Mouse (Mus musculus): ENCODE data around the gene P3h4.

Gene P3h4

DNA sequence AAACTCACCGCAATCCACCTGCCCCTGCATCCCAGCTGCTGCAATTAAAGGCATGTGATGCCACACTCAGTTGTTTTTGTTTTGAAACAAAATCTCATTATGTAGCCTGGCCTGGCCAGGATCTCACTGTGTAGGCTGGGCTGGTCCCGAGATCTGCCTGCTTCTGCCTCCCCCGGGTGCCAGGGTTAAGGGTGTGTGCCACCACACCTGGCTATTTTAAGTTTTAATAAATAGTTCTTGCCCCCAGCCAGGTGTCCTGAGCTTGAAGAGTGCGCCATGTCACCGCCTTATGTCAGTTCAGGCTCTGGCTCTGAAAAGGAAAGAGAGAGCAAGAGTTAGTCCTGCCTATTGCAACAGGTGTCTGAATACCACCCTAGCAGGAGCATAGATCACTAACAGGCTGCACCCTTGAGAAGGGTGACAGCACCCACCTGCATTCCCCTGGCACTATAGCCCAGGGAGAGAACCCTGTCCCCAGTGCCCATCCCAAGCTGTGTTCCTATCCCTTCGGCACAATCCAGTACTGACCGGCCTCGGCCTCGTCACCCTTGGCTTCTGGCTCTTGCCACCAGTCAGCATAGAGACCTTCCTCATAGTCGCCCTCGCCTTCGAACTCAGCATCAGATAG lies 5.7 kb downstream of the P3h4 start:
- DNase-seq (ENCODE audit: low spot score in 2 of 2): no peak

DNA sequence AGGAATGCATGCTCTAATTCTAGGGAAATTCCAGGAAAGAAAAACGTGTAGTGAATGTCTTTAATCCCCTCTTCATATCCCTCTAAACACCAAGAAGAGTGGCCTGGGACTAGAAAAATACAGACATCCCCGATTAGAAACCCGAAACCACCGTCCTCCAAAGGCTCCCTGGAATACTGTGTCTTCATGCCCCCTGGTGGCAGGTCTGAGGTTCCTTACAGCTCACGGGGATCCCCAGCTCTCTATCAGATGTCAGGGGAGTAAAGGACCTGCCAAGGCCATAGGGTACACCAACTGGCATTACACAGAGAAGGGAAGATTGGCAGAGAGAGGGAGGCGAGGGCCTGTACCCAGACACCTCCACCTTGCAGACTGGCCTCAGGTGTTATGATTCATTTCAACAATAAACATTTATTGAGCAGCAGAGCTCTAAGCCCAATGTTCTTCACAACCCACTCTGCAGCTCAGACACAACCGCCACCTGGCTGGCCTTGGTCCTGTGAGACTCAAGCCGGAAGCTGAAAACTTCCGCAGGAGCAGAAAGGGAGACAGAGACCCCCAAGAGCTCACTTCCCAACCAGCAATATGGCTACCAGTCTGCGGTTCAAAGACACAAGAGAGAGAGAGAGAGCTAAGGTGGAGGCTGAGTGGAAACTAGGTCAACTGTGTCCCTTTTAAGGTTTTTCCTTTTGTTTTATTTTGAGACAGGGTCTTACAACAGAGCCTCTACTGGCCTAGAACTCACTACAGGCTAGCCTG lies 6.4 kb downstream of the P3h4 start:
- peak in 1 of 2 experiments; percentile 56 for DNase-seq (ENCODE audit: low spot score in 2 of 2)

DNA sequence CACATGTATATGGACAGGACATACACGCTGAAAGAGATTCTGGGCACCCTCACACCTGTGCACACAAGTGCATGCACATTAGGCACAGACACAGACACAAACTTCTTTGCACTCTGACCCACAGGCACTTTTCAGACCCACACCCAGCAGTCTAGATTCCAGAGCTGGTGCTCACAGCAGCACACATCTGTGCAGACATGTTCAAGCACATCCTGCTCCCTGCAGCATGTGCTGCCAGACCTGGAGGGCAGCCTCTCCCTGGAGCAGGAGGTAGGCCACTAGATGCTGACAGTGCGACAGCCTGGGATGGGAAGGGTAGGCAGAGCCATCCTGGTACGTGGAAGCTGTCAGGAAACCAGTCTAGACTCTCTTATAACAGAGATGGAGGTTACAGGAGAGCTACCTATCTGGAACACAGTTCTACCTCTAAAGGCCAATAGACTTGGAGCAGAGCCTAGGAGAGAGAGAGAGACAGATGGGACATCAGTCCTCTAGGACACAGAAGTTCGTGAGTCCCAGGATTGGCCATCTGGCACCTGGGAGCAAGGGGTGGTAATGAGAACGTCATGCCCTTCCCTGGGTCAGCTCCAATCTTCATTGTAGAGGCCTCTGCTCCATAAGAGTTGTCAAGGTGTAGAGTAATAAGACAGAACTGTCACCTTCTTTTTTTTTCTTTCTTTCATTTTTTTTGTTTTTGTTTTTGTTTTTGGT lies 7.5 kb downstream of the P3h4 start:
- no peak for DNase-seq (ENCODE audit: low spot score in 2 of 2)

DNA sequence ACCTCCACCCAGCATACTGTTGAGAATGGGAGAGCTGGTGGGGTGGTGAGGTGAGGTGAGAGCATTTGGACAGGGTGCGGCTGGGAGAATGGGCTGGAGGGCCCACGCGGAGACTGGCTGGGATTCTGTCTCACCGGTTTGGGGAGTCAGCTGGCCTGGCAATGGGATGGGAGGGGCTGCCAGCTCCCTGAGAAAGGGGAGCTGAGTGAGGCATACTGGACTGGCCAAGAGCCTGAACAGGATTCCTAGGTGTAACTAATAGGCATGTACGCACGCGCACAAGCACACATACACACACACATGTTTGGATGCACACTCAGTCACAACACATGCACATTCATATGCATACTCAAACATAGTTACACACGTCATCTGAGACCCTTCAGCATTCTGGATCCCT lies 8.4 kb downstream of the P3h4 start:
- DNase-seq (ENCODE audit: low spot score in 2 of 2): no peak

DNA sequence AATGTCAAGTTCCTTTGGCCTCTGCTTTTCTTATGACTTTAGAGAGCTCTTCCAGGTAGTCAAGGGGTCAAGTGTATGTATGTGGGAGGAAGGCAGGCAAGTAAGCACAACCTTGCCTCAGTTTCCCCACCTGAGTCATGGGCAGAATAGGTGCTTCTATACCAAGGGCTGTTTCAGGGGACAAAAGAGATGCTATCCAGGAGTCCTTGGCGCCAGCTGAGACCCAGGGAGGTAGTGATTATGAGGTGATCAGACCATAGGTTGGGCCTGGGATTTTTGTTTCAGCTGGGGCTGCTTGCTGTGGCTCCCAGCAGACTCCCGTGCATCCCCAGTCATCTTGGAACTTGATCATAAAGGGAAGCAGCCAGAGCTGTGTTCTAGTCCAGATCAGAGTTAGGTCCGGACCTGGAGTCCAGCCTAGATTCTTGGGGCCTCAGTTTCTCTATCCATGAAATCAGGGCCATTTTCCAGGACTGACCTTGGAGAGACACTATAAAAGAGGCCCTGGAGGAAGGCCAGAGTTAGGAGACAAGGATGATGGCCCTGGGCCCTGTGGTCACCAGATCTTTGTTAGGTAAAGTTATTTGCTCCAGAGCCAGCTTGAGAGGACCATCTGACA lies 10.1 kb downstream of the P3h4 start:
- no peak for DNase-seq (ENCODE audit: low spot score in 2 of 2)

DNA sequence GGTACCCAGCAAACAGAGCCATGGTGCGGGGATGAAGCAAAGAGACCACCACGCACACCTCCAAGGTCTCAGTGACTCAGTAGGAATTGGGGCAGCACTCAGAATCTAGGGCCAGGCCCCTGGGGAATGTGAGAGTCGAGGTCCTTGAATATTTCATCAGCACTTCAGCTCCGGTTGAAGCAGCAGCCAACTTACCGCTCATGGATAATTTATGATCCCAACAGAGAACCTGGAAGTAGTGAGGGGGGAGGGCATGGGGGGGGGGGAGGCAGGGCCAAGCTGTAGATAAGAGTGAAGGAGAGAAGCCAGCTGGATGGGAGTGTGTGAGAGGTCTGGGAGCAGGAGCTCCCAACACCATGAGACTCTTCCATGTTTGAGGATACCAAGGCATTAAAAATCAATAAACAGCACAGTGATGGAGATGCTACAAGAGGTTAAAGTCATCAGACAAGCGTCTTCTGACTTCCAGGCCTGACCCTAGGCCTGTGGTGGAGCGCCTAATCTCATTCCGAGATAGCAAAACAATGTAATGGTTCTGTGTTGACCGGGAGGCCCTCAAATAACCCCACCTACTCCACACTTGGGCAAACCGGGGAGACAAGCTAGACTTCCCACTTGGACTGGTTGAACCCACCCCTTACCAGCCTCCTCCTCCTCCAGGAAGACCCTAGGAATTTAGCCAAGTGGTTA lies 11.0 kb downstream of the P3h4 start:
- DNase-seq (ENCODE audit: low spot score in 2 of 2): no peak

DNA sequence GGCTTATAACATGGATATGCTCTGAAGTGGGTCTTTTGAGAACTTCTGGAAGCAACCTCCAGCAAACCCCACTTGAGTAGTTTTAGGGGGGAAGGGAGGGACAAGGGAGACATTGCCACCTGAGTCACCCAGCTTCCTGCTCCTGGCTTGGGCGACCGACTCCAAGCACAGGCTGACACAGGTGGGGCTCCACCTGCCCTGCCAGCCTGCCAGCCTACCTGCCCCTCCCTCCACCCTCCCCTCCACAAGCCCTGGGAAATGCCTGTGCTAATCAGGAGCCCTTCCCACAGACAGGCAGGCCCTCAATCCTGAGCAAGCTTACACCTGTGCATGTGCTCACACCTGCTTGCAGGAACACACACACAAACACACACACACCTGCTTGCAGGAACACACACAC lies 12.0 kb downstream of the P3h4 start:
- DNase-seq (ENCODE audit: low spot score in 2 of 2): no peak

DNA sequence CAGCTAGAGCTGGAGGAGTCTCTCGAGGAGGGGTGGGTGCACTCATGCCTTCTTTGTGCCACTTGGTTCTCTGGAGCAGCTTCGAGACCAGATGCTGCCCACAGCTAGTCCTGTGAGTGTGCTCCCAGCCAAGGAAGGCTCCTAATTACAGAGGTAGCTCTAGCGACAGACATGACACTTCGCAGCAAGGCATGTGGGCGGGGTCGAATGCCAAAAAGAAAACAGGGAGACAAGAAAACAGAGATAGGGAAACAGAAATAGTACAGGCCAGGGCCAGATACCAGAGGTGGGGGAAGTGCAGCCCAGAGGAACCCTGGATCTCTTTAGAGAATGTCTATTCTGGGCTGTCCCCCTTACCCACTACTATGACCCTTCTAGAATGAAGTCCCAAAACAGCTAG lies 12.4 kb downstream of the P3h4 start:
- DNase-seq (ENCODE audit: low spot score in 2 of 2): no peak

DNA sequence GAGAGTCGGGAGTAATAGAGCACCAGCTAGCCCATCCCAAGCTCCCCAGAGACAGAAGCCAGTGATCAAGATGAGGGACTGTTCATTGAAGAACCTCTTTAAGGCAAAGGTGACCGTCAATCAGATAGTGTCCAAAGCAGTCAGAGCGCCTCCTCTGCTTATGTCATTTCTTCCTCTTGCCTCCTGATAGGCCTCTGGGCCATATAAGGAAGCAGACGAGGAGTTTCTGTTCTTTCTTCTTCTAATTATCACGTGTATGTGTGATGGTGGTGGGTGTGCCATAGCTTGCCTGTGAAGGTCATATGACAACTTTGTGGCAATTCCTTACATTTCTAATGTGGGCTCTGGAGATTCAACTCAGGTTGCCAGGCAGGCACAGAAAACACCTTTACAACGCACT lies 13.8 kb downstream of the P3h4 start:
- DNase-seq (ENCODE audit: low spot score in 2 of 2): no peak

DNA sequence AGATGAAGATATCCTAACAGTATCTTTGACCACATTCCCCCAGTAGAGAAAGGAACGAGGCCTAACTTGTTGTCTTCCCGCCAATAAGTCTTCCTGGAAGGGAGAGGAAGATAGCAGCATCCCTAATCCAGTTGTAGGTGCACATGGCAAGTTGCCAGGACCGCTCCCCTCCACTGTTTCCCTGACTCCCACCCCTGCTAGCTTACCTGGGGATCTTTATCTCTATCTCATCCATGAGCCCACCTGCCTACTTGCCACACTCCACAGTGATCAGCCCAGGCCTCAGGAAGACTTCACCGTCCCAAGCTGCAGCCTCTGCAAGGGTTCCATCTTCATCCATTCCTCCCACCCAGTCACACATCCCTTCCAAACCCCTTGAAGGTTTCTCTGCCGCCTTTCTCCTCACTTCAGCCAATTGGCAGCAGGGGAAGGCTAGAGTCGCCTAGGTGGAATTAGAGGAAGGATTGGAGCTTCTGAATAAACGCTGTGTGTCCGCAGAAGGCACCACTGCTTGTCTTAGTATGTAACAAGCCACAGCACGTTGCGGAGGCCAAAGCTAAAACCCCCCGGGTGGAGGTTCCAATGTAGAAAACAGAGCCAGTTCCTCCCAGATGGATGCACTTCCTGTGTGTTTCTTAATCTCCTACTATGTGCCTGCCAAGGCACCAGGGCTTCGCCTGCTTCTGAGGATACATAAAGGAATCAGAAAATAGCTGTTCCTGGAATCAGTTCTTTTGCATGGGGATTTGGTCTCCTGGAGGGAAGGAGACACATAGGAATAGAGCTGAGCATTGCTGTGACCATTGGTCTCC lies 14.7 kb downstream of the P3h4 start:
- DNase-seq (ENCODE audit: low spot score in 2 of 2): no peak

DNA sequence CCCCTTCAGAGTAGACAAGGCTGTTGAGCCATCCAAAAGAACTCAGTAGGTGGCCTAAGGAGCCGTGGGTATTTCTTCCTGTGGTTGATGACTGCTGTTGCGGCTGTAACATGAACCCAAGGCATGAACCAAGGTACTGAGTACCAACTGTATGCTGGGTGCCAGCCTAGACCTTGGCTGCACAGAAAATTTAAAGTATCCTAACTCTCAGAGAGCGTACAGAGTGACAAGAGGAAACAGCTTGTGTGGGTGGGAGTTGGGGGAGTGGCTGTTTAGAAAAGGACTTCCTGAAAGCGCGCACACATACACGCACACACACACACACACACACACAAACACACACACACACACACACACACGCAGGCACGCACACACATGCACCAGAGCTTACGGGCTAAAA lies 15.3 kb downstream of the P3h4 start:
- no peak for DNase-seq (ENCODE audit: low spot score in 2 of 2)

DNA sequence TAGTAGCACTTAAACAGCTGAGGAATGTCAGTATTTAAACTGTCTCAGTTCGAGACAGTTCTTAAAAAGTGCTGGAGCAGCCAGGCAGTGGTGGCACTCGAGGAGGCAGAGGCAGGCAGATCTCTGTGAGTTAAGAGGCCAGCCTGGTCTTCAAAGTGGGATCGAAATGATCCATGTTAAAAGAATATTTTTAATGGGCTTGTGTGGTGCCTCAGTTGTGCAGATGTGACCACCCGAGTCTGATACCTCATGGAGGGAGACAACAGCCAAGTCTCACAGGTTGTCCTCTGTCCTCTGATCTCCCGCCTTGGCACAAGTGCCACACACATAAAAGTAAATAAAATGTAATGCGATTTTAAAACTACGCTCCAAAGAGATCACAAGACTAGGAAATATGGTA lies 16.1 kb downstream of the P3h4 start:
- DNase-seq (ENCODE audit: low spot score in 2 of 2): no peak

DNA sequence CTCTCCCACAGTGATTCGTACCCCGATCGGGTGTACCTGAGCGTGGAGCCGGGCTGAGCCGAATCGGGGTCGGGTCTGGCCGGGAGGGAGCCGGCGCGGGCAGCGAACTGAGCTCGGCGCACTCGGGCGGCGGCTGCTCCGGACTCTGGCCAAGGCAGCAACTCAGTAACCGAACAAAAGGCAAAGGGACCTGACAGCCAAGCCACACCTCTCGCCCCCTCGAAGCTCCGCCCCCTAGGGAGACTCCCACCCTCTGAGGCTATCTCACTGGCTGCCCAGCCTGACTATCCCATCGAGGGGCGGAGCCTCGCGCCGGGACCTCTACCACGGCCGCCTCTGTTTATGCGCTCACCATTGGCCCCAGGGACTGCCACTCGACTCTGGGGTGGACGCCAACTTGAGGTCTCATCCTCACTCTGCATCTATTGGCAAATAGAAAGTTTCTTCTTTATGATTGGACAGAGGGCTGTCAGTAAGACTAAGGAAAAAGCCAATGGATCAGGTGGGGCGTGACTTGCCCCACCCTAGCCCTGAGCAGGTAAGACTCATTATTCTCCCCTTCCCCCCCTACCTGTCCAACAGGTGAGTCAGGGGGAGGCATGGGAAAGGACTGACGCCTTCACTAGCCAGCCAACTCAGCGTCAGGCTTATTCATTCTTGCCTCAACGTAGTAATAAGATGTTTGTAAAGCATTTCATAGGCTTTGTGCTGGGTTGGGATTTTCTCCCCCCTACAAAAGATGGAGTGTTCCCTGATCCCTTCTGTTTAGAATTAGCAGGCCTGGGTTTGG lies 16.8 kb downstream of the P3h4 start, which contains the start of gene Jup:
Gene Jup (minus strand): TSS at position 164 of the 790 bp plus-strand sequence.
- peak; percentile 99 for DNase-seq (ENCODE audit: low spot score in 2 of 2)

DNA sequence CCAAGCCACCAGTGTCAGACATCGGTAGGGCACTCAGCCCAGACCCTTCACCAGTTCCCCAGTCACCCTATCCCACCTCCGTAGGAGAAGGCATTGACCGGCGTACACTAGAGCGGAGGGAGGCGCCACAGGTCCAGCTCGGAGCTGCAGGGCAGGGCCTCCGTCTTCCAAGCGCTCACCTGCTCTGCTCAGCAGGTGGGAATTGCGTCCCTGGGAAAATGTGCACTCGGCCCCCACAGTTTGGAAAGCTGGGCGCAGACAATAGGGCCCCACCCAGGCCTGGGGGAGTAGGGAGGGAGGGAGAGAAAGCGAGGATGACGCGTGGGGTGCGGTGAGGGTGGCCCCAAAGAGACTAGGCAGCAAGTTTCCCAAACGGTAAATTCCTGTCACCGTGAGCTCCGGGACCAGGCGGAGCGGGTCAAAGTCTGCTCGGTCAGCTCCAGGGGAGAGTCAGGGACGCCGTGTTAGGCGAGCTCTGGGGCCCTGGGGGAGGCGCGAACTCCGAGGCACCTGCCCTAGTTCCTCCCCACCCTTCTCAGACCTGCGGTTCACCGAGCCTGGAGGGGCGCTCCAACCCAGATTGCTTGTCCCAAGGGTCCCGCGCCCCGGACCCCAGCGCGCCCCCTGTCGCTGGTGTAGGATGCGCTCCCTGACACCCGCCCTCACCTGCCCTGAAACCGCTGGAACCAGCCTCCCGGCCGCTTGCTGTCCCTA lies 17.6 kb downstream of the P3h4 start:
- DNase-seq (ENCODE audit: low spot score in 2 of 2): peak in 1 of 2 experiments; percentile 29

DNA sequence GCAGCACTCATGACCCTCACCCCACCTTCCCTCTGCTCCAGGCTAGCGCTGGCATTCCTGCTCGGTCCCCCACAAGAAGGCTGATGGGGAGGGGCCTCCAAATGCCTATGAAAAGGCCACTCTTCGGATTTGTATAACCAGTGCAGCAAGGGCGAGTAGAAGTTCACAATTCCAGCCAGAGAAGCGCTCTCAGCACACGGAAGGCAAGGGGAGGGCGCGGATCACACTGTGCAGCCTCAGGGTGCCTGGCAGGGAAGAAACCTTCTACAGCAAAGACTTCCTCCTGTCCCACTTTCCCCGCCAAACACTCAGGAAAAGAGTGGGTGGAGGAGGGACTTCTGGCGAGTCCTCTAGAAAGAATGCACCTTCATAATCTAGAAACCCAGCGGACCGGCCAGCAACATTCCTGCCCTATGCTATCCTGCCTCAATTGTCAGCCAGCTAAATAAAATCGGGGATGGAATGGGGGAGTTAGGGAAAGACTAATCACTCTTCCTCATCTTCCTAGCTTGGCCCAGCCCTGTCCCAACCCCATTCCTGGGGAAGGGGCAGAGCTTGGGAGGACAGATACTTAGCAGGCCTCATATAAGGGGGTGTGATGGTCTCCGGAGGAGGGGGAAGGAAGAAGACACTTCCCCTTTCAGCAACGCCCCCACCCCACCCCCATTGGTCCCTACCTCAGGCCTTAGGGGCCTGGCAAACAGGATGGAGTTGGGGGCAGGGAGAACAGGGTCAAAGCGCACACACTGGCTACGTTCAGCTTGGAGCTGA lies 18.6 kb downstream of the P3h4 start:
- DNase-seq (ENCODE audit: low spot score in 2 of 2): no peak

DNA sequence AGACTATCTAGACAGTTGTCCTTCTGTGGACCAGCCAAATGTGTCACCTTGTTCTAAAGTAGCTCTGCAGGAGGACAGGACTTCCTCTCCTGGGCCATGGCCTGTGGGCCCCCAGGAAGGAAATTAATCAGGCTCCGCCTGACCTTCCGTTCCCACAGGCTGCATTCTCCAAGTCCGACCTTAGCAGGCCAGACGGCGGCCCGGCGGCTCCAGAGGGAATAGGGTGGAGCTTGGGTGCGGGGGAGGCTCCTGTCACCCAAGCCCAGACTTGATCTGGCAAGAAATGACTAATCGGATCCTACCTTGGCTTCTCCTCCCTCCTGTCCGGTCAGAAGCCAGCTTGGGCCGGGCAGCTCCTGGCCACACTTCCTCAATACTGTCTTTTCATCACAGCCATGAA lies 19.4 kb downstream of the P3h4 start:
- DNase-seq (ENCODE audit: low spot score in 2 of 2): no peak

DNA sequence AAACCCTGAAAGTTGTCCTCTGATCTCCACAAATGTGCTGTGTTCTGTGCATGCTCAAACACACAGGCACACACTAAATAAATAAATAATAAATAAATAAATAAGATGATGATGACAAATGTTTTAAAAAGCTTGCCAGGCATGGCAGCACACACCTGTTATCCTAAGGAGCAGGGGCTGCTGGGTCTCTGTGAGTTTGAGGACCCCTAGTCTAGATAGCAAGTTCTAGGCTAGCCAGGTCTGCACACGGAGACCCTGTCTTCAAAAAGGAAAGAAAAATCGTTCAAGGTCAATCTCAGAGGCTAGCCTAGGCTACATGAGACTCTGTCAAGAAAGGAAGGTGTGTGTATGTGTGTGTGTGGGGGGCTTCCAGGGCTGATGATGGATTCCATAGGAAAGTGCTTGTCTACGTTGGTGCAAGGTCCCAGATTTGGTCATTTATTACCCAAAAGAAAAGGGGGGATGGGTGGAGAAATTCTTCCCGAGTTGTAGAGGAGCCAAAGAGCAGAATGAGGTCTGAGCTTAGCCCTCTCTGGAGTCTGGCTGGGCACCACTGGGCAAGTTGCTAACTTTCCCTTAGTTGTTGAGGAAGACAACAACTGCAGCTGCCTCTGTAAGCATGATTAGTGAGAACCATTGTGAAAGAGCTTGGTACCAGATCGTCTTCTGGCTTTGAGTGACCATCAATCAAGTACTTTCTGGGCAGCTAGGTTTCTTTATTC lies 20.1 kb downstream of the P3h4 start:
- DNase-seq (ENCODE audit: low spot score in 2 of 2): no peak

DNA sequence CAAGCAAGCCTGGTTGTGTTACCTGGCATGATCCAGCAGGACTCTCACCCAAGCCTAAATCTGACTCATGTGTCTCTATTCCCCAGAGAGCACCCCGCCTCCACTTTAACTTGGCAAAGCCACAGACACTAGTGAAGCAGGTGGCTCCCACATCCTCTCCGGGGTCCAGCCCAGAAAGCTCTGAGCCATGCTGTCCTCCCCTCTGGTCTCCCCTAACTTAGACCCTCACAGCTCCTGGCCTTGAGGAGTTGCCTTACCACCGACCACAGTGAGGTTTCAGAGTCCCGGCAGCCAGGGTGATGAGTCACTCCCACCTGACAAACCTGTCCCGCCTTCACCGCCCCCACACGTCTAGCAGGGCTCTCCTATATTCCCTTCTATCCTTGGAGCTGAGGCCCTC lies 20.9 kb downstream of the P3h4 start:
- no peak for DNase-seq (ENCODE audit: low spot score in 2 of 2)

Data from frontal cortex, postnatal 25 days (tissue).